Mouse (Mus musculus): Measurements from ENCODE around the gene Dnajb9.
A peak's percentile ranks its signal among the peaks of the same experiment; 100 is the strongest.
"Not testable (repeated sequence)": the region's sequence is repeated elsewhere in the genome, so short reads cannot be mapped to it uniquely, and the experiment has no call there.

The Dnajb9 gene

GRCm38 (mm10) chr12:44209824-44210752 is at the start of gene Dnajb9:
Gene Dnajb9 (minus strand): TSS chr12:44210326.
- peak; percentile 100 for DNase-seq (ENCODE audit: low read depth, low spot score)

- DNase-seq (ENCODE audit: low read depth, low spot score): no peak
These were observed 38.3 kb upstream of the Dnajb9 start for GRCm38 (mm10) chr12:44248309-44248977.

GRCm38 (mm10) chr12:44245739-44246138 is 35.6 kb upstream of the Dnajb9 start:
- no peak for DNase-seq (ENCODE audit: low read depth, low spot score)

- DNase-seq (ENCODE audit: low read depth, low spot score): no peak
These were observed 32.3 kb upstream of the Dnajb9 start for GRCm38 (mm10) chr12:44242407-44242806.

GRCm38 (mm10) chr12:44241090-44241489 is 31.0 kb upstream of the Dnajb9 start:
- DNase-seq (ENCODE audit: low read depth, low spot score): no peak

- DNase-seq (ENCODE audit: low read depth, low spot score): no peak
These were observed 14.5 kb upstream of the Dnajb9 start for GRCm38 (mm10) chr12:44224650-44225049.

- no peak for DNase-seq (ENCODE audit: low read depth, low spot score)
These were observed 12.9 kb upstream of the Dnajb9 start for GRCm38 (mm10) chr12:44223044-44223443.

GRCm38 (mm10) chr12:44221651-44222356 is 11.7 kb upstream of the Dnajb9 start:
- DNase-seq (ENCODE audit: low read depth, low spot score): no peak

- not testable (repeated sequence) for DNase-seq (ENCODE audit: low read depth, low spot score)
These were observed 10.9 kb upstream of the Dnajb9 start, which contains the start of gene Pnpla8 for GRCm38 (mm10) chr12:44221070-44221469. Gene Pnpla8 (plus strand): TSS chr12:44221370.

GRCm38 (mm10) chr12:44211555-44211954 is 1.4 kb upstream of the Dnajb9 start:
- DNase-seq (ENCODE audit: low read depth, low spot score): no peak

- peak; percentile 25 for DNase-seq (ENCODE audit: low read depth, low spot score)
These were observed 844 bp downstream of the Dnajb9 start for GRCm38 (mm10) chr12:44209141-44209823.

GRCm38 (mm10) chr12:44197873-44198525 is 12.1 kb downstream of the Dnajb9 start:
- no peak for DNase-seq (ENCODE audit: low read depth, low spot score)

- DNase-seq (ENCODE audit: low read depth, low spot score): no peak
These were observed 28.8 kb downstream of the Dnajb9 start for GRCm38 (mm10) chr12:44181081-44181982.

- no peak for DNase-seq (ENCODE audit: low read depth, low spot score)
These were observed 33.1 kb downstream of the Dnajb9 start for GRCm38 (mm10) chr12:44177038-44177355.

- DNase-seq (ENCODE audit: low read depth, low spot score): peak; percentile 7
These were observed 33.6 kb downstream of the Dnajb9 start for GRCm38 (mm10) chr12:44176331-44177037.

- peak; percentile 7 for DNase-seq (ENCODE audit: low read depth, low spot score)
These were observed 43.2 kb downstream of the Dnajb9 start for GRCm38 (mm10) chr12:44166949-44167348.

- no peak for DNase-seq (ENCODE audit: low read depth, low spot score)
These were observed 50.8 kb downstream of the Dnajb9 start for GRCm38 (mm10) chr12:44159349-44159748.
